Mouse (Mus musculus): ENCODE results near the gene Hist1h4h.
"Not testable (repeated sequence)": the region's sequence is repeated elsewhere in the genome, so short reads cannot be mapped to it uniquely, and the experiment has no call there.

- peak; percentile 75 for TF ChIP-seq POLR2A (IDR thresholded peaks at IDR 0.05; ENCODE audit: insufficient read depth, low read length)
- not testable (repeated sequence) for TF ChIP-seq EP300 (IDR thresholded peaks at IDR 0.05; ENCODE audit: insufficient read depth, low read depth, low read length)
Observed at GRCm38 (mm10) chr13:23542999-23543607, 12.3 kb downstream of the Hist1h4h start, which contains the start of gene Hist1h2bh.
